Mouse (Mus musculus): ENCODE results near the gene Wnt7b.

The Wnt7b gene

DNA sequence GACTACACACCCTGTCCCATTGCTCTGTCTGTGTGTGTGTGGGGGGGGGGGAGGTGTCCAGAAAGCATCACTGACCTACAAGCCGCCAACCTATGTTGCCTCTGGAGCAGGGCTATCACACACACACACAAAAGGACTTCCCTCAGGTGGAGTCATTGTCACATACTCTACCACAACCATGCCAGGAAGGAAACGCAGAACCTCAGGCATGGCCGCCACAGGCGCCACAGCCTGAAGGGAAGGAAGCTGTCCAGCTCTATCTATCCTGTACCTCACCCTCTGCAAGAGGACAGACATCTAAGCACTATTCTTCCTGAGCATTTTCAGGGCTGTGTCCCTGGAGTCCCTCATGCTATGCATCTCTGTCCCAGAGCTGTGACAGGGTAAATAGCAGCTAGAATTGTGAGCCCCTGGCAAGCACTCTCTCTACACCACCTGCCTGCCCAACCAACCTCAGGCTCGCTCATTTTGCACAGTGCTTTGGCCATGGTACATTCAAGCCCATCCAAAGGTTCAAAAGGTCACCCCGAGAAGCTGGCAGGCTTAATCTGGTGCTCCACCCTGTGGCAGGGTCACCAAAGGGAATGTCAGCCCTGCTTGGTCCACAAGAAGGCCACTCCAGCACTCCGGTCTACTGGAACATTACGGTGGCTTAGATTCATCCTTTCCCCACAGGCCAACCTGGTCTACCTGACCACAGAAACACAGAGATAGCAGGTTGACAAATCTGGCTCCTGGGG lies 12.1 kb downstream of the Wnt7b start:
- no peak for DNase-seq (ENCODE audit: low read depth, low spot score)

DNA sequence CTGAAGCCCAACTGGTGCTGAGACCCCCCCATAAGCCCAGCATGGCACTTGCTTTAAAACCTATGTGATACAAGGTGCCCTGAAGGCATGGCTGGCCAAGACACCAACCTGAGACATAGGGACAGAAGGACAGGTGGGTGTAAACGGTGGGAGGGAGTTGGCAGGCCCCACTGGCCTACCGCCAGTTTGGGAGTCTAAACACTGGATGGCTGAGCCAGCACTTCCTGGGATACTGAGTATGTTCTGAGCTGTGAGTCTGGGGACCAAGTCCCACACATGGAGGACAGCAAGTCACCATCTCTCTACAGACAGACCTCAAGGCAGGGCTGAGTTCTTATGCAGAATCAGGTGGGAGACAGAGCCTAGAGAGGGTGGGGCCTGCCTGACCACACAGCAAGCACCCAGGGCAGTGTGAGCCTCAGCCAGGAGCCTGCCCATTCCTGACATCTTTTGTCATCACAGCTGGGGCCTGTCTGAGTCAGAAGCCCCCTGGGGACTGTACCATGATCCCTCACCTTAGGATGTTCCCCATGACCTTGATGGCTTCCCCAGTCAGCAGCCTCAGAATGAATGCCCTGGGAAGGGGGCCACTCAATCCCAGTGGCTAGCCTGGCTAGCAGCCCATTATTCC lies 13.0 kb downstream of the Wnt7b start:
- DNase-seq (ENCODE audit: low read depth, low spot score) = no peak

DNA sequence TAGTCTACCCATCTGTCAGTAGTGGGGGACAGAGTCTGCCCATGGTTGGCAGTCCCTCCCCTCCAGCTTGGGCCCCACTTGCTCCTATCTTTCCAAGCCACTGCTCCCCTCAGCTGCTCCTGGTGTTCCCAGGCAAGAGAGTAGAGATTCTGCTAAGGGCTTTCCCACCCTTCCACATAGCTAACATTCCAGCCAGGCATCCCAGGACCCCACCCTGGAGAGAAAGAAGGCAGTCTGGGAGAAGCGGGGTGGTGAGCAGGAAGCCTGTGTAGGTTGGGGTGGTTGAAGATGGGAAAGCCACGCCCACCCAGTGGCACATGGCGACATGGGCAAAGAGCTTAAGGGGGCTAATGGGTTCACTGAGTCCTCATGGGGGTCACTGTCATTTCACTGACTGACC lies 13.9 kb downstream of the Wnt7b start:
- DNase-seq (ENCODE audit: low read depth, low spot score) = peak; percentile 84

DNA sequence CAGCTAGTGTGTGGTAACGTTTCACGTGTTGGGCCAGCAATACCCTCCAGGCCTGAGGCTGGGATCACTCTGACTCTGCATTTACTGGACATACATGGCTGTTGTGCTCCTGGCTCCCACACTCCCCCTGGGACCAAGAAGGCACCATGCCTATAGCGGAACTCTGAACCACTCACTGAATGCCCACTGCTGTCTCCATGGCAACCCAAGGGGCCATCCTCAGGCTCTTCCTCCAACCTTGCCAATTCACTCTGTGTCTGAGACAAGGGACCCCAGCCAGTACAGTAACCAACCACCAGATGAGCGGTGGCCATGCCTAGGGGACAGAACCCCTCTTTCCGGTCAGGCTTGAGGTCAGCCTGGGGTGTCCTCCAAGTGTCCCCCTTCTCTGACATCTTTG lies 17.3 kb downstream of the Wnt7b start:
- DNase-seq (ENCODE audit: low read depth, low spot score) = no peak

DNA sequence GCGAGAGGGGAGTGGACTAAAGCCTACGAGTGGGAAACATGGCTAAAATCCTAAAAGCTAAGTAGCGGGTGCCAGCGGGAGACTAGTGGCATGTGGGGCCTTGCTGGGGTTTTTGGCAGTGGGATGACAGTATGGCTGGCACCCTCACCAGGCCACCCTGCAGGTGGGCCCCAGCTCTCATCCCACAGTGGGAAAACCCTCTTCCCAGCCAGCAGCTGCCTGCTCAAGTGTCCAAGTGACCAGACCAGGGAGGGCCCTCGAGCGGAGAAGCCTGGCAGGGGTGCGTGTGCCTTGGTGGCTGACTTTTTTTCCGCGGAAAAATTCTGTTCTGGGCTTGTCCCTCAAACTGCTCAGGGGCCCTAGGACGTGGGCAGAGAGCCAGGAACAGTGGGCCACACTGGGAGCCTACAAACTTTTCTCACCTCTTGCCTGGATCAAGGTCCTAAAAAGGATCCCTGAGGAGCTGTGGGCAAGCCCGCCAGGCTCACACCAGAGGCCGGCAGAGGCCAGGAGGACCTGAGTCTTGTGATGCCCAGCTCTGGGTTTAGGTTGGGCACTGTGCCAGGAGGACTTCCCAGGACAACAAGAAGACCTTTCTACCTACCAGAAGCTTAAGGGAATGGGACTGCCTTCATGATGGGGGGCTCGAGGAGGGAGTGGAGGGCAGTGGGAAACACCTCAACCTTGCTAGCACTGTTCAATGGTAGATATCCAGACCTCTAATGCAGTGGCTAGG lies 18.1 kb downstream of the Wnt7b start:
- DNase-seq (ENCODE audit: low read depth, low spot score) = no peak

DNA sequence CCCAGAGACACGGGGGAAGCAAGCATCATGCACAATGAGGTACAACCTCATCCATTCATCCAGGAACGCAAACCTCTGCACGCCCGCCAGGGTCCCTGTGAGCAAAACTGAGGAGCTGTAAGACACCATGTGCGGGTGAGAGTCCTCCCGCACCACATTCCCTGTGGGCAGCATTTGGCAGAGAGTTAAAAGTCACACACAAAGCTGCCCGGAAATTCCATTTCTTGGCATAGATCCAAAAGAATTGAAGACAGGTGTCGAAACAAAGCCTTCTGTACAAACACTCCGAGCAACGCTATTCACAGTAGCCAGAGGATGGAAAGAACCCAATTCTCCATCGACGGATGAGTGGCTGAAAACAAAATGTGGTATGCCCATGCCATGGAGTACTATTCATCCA lies 20.3 kb downstream of the Wnt7b start:
- no peak for DNase-seq (ENCODE audit: low read depth, low spot score)

DNA sequence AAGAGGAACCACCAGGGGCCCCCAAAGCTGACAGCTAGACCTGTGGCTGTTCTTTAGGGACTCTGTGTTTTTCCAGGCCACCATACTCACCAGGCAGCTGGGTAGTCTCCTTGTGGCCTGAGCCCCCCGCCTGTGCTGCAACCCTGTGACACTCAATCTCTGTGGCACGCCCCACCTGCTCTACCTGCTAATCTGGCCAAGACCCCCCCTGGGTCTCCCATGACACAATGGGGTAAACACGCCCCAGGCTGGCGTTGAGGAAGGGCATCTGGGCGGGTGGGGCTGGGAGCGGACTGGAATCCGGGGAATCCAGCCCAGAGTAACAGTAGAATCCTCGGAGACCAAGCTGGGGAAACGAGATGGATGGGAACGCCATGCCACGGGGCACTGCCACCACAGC lies 21.4 kb downstream of the Wnt7b start:
- peak; percentile 46 for DNase-seq (ENCODE audit: low read depth, low spot score)

DNA sequence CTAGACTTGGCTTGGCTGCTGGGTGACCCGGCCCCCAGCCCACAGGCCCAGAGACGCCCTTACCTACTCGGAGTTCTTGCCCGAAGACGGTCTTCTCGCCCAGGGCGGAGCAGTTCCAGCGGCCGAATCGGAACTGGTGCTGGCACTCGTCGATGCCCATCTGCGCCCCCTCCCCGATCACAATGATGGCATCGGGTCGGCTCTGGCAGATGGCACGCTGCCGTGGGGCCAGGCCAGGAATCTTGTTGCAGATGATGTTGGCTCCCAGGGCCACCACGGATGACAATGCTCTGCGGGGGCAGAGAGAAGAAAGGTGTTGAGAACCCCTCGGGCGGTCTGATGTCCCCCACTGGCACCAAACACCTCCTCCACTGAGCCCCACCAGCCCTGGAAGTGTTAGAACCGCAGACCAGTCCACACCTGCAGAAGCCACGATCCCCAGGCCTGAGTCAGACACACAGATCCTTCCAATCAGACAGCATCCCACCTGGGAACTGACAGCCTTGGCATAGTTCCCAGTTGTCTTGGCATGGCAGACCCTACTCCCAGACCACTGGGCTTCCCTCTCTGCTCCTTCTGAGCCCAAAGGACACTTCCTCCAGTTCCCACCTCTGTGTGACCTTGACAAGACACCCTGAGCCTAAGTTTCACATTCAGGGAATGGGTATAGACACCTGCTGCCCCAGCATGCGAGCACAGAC lies 23.3 kb downstream of the Wnt7b start:
- no peak for DNase-seq (ENCODE audit: low read depth, low spot score)

DNA sequence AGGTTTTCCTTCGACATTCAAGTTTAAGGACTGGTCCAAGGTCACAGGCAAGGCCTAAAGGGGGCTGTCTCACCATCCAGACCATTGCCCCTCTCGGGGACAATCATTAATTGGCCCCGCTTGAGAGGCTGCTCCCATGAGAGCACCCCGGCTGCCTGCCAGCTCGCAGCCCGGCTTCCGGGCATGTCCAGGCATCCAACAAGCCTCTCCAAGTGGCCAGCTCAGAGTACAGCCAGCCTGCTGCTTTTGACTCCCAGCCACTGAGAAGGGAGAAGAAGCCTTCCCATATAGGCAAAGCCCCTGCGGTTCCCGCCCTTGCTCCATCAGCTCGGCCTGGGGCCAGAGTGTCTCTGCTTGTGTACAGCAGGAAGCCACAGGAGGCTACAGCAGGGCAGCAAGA lies 26.5 kb downstream of the Wnt7b start:
- DNase-seq (ENCODE audit: low read depth, low spot score) = no peak

DNA sequence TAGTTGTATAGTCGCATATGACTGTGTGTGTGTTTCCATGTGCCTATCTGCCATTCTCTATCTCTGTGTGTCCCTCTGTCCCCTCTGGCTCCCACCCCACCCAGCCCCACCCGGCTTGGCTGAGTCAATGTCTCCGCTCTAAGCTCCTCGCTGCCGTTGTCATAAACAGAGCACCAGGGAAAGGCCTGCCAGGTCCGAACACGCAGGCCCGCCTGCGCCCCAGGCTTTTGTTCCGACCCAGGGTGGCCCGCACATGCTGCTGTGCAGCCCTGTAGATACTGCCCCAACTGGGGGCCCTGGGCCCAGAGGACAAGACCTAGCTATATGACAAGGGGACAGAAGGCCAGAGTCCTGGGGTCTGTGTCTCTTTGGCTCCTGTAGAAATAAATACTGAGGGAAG lies 28.9 kb downstream of the Wnt7b start:
- no peak for DNase-seq (ENCODE audit: low read depth, low spot score)

DNA sequence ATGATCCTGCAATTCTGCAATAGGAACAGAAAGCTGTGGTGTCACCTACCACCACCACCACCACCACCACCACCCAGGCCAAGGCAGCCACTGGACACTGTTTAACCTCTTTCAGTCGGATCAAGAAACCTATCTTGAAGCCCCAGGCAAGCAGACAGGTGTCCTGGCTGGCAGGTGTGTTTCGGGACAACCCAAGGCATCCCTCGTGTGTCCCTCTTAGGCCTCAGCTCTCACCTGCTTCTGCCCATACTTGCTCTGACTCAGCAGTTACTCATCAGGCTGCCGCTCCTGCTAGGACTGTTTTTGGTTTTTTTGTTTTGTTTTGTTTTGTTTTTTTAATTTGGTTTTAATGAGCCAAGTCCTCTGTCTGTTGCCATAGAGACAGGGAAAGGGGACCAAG lies 35.8 kb downstream of the Wnt7b start:
- DNase-seq (ENCODE audit: low read depth, low spot score) = no peak

DNA sequence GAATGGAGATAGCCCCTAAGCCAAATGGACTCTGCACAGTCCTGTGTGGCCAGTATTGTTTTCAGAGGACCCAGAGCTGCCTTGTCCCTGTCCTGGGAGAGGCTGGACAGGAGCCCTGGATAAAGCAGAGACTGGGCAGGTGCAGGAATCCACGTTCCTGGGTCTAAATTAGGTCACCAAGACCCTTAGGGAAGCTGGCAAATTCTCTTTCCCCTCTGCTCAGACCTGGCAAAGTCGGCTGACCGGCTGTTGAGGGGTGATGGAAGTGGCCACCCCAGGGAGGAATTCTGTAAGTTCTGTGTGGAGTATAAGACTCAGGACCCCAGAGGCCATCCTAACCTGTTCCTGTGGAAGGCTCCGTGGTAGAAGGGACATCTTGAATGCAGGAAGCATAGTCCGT lies 36.9 kb downstream of the Wnt7b start:
- no peak for DNase-seq (ENCODE audit: low read depth, low spot score)

DNA sequence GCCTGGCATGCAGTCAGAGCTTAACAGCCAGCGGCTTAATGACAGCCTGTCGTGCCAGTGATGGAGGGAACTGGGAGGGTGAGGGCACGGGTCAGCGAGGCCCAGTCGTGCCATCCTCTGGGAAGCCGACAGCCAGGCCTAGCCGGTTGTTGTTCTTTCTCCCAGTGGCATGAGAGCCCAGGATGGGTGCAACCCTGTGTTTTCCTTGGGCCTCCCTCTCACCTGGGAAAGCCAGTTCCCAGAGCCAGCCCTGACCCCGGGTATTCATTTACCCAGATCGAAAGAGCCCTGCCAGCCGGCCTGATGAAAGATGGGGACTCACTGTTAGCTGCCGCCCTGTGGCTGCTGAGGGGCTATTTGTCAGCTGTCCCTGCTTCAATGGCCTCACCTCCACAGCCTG lies 44.1 kb downstream of the Wnt7b start:
- DNase-seq (ENCODE audit: low read depth, low spot score) = no peak

DNA sequence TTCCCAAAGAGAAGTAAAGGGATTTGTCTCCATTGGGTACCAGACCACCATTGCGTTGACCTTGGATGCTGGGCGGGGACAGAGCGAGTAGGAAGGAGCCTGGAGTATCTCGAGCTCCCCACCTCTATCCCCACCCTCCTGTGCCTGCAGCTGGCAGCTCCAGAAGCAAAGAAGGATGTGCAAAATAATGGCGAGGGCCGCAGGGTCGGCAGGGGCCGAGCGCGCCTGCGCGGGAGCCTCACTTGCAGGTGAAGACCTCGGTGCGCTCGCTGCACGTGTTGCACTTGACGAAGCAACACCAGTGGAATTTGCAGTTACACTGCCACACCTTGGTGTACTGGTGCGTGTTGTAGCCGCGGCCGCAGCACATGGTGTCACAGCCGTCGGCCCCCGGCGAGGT lies 45.1 kb downstream of the Wnt7b start:
- peak; percentile 55 for DNase-seq (ENCODE audit: low read depth, low spot score)

DNA sequence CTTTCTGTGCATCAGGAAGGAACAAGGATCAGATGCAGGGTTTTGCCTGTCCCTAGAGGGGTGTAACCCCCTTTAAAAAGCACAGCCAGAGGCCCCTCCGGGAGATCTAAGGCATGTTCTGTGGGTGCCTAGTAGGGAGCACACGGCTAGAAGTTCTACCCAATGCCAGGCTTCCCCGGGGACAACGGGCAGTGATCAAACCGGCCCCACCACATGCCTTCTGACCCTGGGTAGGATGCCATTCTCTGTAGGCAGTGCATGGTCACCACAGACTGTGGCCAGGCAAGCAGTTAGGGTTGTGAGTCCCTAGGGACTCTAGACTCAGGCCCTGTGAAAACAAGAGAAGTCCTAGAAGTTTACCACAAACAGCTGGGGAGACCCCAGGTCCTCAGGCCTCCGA lies 47.6 kb downstream of the Wnt7b start:
- DNase-seq (ENCODE audit: low read depth, low spot score) = no peak

DNA sequence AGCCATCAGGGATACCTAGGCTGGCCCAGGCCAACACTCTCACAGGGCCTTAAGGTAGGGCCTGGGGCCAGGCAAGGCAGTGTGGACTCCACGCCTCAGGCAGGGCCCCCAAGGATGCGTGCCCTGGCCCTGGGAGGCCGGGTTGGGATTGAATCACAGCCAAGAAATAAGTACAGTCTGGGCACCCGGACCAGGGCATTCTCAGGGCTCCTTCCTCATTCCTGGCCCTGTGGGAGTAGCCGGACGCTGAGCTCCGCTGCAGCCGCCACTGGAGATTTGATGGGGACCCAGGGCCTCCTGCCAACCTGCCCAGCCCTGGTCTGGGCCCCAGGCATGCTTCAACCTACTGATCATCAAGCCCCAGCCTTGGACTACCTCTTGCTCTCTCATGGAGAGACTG lies 48.1 kb downstream of the Wnt7b start:
- no peak for DNase-seq (ENCODE audit: low read depth, low spot score)

DNA sequence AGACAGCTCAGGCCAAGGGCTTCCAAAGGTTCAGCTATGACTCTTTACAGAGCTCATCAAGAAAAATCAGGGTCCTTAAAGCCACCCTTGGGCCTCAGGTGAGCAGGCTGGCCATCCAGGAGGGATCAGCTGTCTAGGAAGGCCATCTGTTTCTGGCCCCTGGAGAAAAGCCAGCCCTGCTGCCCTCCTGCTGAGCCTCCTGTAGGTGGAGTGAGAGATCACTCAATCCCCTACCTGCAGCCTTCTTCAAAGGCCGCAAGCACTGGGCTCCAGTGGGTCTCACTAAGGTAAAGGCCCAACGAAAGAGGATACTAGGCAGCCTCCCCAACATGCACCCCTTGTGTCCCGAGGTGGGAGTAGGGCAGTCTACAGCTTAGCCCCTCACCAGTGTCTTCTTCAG lies 50.2 kb downstream of the Wnt7b start:
- DNase-seq (ENCODE audit: low read depth, low spot score) = no peak

DNA sequence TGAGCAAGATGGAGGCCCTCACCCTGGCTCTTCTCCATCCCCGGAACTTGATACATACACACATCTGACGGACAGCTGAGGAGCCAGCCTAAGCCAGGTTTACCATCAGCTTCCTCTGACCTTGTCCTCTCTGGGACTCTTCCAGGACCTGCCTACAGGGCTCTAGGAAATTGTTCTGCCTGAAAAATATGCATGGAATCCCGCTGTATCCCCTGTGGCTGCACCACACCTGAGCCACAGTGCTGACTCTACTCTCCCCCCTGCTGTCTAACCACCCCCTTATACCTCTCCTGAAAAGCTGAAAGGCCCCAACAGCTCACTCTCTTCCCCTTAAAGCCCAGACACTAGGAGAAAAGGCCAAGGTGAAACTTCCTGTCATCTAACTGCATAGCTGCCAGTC lies 52.4 kb downstream of the Wnt7b start:
- peak; percentile 52 for DNase-seq (ENCODE audit: low read depth, low spot score)

DNA sequence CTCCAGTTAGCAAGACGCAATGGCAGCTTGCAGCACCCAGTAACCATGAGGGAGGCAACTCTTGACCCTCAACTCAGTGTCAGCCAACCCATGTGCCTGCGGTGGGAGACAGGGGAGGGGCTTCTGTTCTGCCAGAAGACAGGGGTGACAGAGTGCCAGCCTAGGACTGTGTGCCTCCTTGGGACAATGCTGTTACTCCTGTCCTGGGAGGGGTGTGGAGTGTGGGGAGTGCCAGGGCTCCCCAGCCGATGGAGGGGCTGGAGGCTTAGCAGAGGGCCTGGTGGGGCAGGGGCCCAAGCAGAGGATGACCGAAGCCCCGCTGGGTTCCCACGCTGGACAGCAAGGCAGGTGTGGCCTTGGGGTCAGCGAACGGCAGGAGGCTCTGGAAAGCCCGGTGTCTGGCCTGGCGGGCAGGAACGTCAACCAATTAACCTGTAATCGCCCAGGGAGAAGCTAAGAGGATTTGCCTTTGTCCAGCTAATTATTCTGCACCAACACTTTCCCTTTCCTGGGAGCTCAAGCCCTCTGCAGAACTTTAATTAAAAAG lies 57.8 kb downstream of the Wnt7b start:
- DNase-seq (ENCODE audit: low read depth, low spot score) = no peak

DNA sequence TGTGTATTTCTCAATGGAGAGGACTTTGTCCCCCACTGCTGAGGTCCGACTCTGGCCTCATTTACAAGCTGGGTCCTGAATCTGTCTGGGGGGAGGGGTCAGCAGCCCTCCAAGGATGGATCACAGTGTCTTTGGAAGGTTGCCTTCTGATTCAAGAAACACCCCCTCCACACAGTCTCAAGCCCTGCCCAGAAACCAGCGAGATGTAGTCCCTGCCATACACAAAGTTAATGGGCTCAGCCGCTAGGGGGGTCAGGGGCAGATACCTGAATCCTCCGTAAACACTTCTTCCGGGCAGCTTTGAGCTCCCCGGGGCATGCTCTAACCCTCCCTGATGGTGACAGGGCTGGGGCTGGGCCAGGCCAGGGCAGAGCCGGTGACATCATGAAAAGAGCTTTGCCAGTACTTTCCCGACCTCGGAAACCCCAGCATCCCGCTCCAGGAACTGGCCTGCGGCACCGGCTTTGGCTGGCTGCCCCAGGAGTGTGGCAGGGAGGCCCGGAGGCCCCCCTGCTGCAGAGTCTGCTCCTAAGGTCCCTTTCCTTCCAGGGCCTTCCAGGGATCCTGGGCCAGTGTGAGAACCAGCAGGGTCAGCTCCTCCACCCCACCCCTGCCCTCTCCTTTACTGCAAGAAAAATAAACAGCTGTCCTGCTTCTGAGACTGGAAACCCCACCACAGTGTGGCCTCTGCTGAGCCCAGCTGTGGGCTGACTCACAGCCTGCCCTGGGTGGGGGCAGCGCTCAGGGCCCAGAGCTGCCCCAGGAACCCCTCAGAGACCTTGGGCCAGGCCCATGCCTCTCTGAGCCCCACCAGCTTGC lies 58.9 kb downstream of the Wnt7b start:
- DNase-seq (ENCODE audit: low read depth, low spot score) = peak; percentile 66

DNA sequence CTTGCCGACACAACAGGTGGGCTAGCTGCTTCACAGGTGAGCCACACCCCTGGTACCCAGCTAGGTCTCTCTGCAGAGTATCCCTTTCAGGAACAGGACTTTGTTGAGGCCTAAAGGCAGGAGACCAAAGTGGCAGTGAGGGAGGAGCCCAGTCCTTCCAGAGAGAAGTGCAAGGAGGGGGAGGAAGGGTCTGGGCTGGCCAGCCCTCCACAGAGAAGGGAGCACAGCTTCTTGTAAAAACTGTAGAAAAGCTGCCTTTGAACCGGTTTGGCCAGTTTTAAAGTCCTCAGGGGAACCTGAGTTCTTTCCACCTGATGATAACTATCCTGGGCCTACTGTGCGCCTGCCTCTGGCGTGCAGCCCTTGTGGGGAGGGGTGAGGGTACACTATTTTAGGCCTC lies 62.8 kb downstream of the Wnt7b start:
- DNase-seq (ENCODE audit: low read depth, low spot score) = no peak
